Mouse (Mus musculus): ENCODE measurements around the gene Fam166a. TPM values are rescaled to one million over a fixed set of nuclear protein-coding genes. Genes with fewer than 3 reads are reported as not detected.

Gene Fam166a
- polyA plus RNA-seq, 1 experiment from 2014 or later: not detected

- Histone ChIP-seq H3K4me3 (no peak overlapping the region), H3K4me1 (peaks cover 45% of the 10 kb centered on the region), H3K27ac (0 out of 2 replicates have a peak overlapping the region, but pooled peaks have one; percentile 7), H3K4me2 (no peak overlapping the region), H3K27me3 (replicated peaks) (peaks cover 14% of the 10 kb centered on the region), H3K9me3 (replicated peaks) (no peaks in the 10 kb centered on the region), H3K36me3 (peaks cover 21% of the 10 kb centered on the region), H3K9ac (no peak overlapping the region)
- 81% methylated on average over 5 of the region's 5 CpGs for WGBS (ENCODE audit: insufficient replicate concordance)
- no peak for ATAC-seq
Measured at GRCm38 (mm10) chr2:25226864-25227263, 8.3 kb downstream of the Fam166a start.

- H3K9me3 ChIP-seq (replicated peaks): no peaks in the 10 kb centered on the region
- H3K4me3 ChIP-seq: no peak overlapping the region
- WGBS (ENCODE audit: insufficient replicate concordance): 76% methylated on average over 4 of the region's 4 CpGs
- no peak overlapping the region for H3K4me2 ChIP-seq
- no peak for ATAC-seq
- 0 out of 2 replicates have a peak overlapping the region, but pooled peaks have one; percentile 74 for H3K27ac ChIP-seq
- H3K4me1 ChIP-seq: peaks cover 40% of the 10 kb centered on the region
- H3K9ac ChIP-seq: no peak overlapping the region
- peaks cover 15% of the 10 kb centered on the region for H3K36me3 ChIP-seq
- peaks cover 14% of the 10 kb centered on the region for H3K27me3 ChIP-seq (replicated peaks)
Measured at GRCm38 (mm10) chr2:25227406-25227805, 8.9 kb downstream of the Fam166a start.

- Histone ChIP-seq H3K4me1 (peaks cover 36% of the 10 kb centered on the region), H3K9ac (peak overlapping the region; percentile 67), H3K36me3 (peaks cover 5% of the 10 kb centered on the region), H3K9me3 (replicated peaks) (no peaks in the 10 kb centered on the region), H3K27me3 (replicated peaks) (peaks cover 14% of the 10 kb centered on the region), H3K4me2 (peak overlapping the region; percentile 70), H3K4me3 (peak overlapping the region; percentile 48), H3K27ac (peak overlapping the region; percentile 74)
- ATAC-seq: peak; percentile 27
- WGBS (ENCODE audit: insufficient replicate concordance): 0% methylated on average over 7 of the region's 7 CpGs
Measured at GRCm38 (mm10) chr2:25228431-25228889, 9.9 kb downstream of the Fam166a start.

GRCm38 (mm10) chr2:25228995-25229530 is 10.5 kb downstream of the Fam166a start:
- Histone ChIP-seq H3K4me1 (peaks cover 39% of the 10 kb centered on the region), H3K4me2 (peak overlapping the region; percentile 70), H3K36me3 (no peaks in the 10 kb centered on the region), H3K27me3 (replicated peaks) (peaks cover 16% of the 10 kb centered on the region), H3K9me3 (replicated peaks) (no peaks in the 10 kb centered on the region), H3K27ac (peak overlapping the region; percentile 74), H3K4me3 (peak overlapping the region; percentile 48), H3K9ac (peak overlapping the region; percentile 67; the same call in 1 of the 2 replicates)
- 65% methylated on average over 6 of the region's 6 CpGs for WGBS (ENCODE audit: insufficient replicate concordance)
- ATAC-seq: no peak

- Histone ChIP-seq H3K9me3 (replicated peaks) (no peaks in the 10 kb centered on the region), H3K4me3 (no peak overlapping the region), H3K4me2 (no peak overlapping the region), H3K27ac (no peak overlapping the region), H3K9ac (no peak overlapping the region), H3K36me3 (no peaks in the 10 kb centered on the region), H3K27me3 (replicated peaks) (peaks cover 18% of the 10 kb centered on the region), H3K4me1 (peaks cover 45% of the 10 kb centered on the region)
- no peak for ATAC-seq
- 73% methylated on average over 5 of the region's 5 CpGs for WGBS (ENCODE audit: insufficient replicate concordance)
Measured at GRCm38 (mm10) chr2:25229582-25229981, 11.0 kb downstream of the Fam166a start.

GRCm38 (mm10) chr2:25230581-25230980 is 12.0 kb downstream of the Fam166a start:
- WGBS (ENCODE audit: insufficient replicate concordance): 77% methylated on average over 7 of the region's 7 CpGs
- Histone ChIP-seq H3K36me3 (no peaks in the 10 kb centered on the region), H3K4me3 (no peak overlapping the region), H3K9me3 (replicated peaks) (no peaks in the 10 kb centered on the region), H3K9ac (no peak overlapping the region), H3K27ac (no peak overlapping the region), H3K4me2 (no peak overlapping the region), H3K4me1 (peaks cover 41% of the 10 kb centered on the region), H3K27me3 (replicated peaks) (peaks cover 27% of the 10 kb centered on the region)
- ATAC-seq: no peak

GRCm38 (mm10) chr2:25231038-25231437 is 12.5 kb downstream of the Fam166a start:
- Histone ChIP-seq H3K9me3 (replicated peaks) (no peaks in the 10 kb centered on the region), H3K36me3 (no peaks in the 10 kb centered on the region), H3K4me2 (no peak overlapping the region), H3K9ac (no peak overlapping the region), H3K27me3 (replicated peaks) (peaks cover 31% of the 10 kb centered on the region), H3K4me1 (peaks cover 41% of the 10 kb centered on the region), H3K4me3 (no peak overlapping the region), H3K27ac (no peak overlapping the region)
- 55% methylated on average over 12 of the region's 12 CpGs for WGBS (ENCODE audit: insufficient replicate concordance)
- ATAC-seq: no peak

GRCm38 (mm10) chr2:25233421-25233820 is 14.9 kb downstream of the Fam166a start:
- Histone ChIP-seq H3K27me3 (replicated peaks) (peaks cover 37% of the 10 kb centered on the region), H3K27ac (no peak overlapping the region), H3K9me3 (replicated peaks) (no peaks in the 10 kb centered on the region), H3K4me1 (peaks cover 38% of the 10 kb centered on the region), H3K4me3 (no peak overlapping the region), H3K4me2 (no peak overlapping the region), H3K9ac (no peak overlapping the region), H3K36me3 (no peaks in the 10 kb centered on the region)
- ATAC-seq: no peak
- WGBS (ENCODE audit: insufficient replicate concordance): 14% methylated on average over 4 of the region's 4 CpGs

GRCm38 (mm10) chr2:25234050-25234449 is 15.5 kb downstream of the Fam166a start, which contains the start of gene Slc34a3:
TSS of gene Slc34a3 (minus strand) at chr2:25234364.
- Histone ChIP-seq H3K36me3 (no peaks in the 10 kb centered on the region), H3K27me3 (replicated peaks) (peaks cover 37% of the 10 kb centered on the region), H3K4me1 (peaks cover 31% of the 10 kb centered on the region), H3K4me3 (no peak within 1 kb of the TSS), H3K27ac (no peak within 1 kb of the TSS), H3K9me3 (replicated peaks) (no peaks in the 10 kb centered on the region), H3K4me2 (no peak within 1 kb of the TSS), H3K9ac (no peak within 1 kb of the TSS)
- WGBS (ENCODE audit: insufficient replicate concordance): 59% methylated on average over 3 of the region's 3 CpGs
- ATAC-seq: no peak

- H3K36me3 ChIP-seq: no peaks in the 10 kb centered on the region
- ATAC-seq: no peak
- no peak overlapping the region for H3K4me3 ChIP-seq
- no peak overlapping the region for H3K9ac ChIP-seq
- H3K4me1 ChIP-seq: peaks cover 31% of the 10 kb centered on the region
- H3K9me3 ChIP-seq (replicated peaks): no peaks in the 10 kb centered on the region
- peaks cover 37% of the 10 kb centered on the region for H3K27me3 ChIP-seq (replicated peaks)
- WGBS (ENCODE audit: insufficient replicate concordance): 53% methylated on average over 5 of the region's 5 CpGs
- H3K4me2 ChIP-seq: no peak overlapping the region
- no peak overlapping the region for H3K27ac ChIP-seq
Measured at GRCm38 (mm10) chr2:25234551-25235220, 16.1 kb downstream of the Fam166a start.

- Histone ChIP-seq H3K4me1 (peaks cover 51% of the 10 kb centered on the region), H3K9ac (no peak within 1 kb of the TSS), H3K36me3 (no peaks in the 10 kb centered on the region), H3K27ac (no peak within 1 kb of the TSS), H3K4me2 (peak within 1 kb of the TSS; percentile 9; the same call in 1 of the 2 replicates), H3K27me3 (replicated peaks) (peaks cover 32% of the 10 kb centered on the region), H3K4me3 (no peak within 1 kb of the TSS), H3K9me3 (replicated peaks) (no peaks in the 10 kb centered on the region)
- ATAC-seq: no peak
- WGBS (ENCODE audit: insufficient replicate concordance): 16% methylated on average over 8 of the region's 8 CpGs
Measured at GRCm38 (mm10) chr2:25236614-25237013, 18.1 kb downstream of the Fam166a start, which contains the start of gene Rnf224. TSS of gene Rnf224 (minus strand) at chr2:25236787.

- H3K4me3 ChIP-seq: no peak overlapping the region
Measured at GRCm38 (mm10) chr2:25237522-25237921, 19.0 kb downstream of the Fam166a start.

More at GRCm38 (mm10) chr2:25237522-25237921, 19.0 kb downstream of the Fam166a start:
- Histone ChIP-seq H3K9me3 (replicated peaks) (no peaks in the 10 kb centered on the region), H3K9ac (no peak overlapping the region), H3K27me3 (replicated peaks) (peaks cover 39% of the 10 kb centered on the region), H3K36me3 (no peaks in the 10 kb centered on the region), H3K4me2 (no peak overlapping the region), H3K4me1 (peaks cover 60% of the 10 kb centered on the region), H3K27ac (no peak overlapping the region)
- ATAC-seq: no peak
- 55% methylated on average over 4 of the region's 4 CpGs for WGBS (ENCODE audit: insufficient replicate concordance)

All from liver, embryonic 12.5 days (tissue).